Mouse (Mus musculus): ENCODE data around the gene Nfyb. TPM values are rescaled to one million over a fixed set of nuclear protein-coding genes. Genes with fewer than 3 reads are reported as not detected.

Gene Nfyb
- total RNA-seq, 2 experiments from 2014 or later = 31.3 to 34.0 TPM

DNA sequence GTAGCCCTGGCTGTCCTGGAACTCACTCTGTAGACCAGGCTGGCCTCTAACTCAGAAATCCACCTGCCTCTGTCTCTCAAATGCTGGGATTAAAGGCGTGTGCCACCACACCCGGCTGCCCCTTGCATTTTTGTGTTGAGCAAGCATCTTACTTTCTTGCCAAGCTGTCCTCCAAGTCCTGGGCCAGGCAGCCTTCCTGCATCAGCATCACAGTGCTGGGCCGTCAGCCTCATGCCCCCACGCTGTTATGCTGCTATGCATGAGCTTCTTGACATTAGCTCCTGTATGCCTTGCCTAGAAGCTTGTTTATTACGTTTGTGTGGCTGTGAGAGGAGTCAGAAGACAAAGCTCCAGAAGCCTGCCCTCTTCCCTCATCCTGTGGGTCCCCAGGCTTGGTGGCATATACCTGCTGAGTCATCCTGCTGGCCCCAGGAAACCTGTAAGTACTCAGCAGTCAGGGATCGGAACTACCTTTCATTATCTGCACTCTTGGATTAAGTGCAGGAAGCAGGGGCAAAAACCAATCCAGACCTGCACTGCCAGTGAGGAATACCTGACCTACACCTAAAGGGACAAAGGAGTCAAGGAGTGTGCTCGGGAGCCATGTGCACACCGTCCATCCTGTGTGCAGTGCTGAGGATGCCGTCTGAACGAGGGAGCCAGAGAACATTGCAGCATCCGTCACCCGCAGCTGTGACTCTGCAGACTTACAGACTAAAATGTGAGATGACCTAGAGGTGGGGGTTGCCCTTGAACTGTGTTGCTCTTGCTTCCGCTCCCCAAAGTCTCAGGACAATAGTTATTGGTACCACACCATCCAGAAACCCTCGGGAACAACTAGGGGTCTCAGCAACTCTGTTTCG is 16.7 kb downstream of the Nfyb start:
- DNase-seq (ENCODE audit: low spot score in 2 of 2) = no peak

DNA sequence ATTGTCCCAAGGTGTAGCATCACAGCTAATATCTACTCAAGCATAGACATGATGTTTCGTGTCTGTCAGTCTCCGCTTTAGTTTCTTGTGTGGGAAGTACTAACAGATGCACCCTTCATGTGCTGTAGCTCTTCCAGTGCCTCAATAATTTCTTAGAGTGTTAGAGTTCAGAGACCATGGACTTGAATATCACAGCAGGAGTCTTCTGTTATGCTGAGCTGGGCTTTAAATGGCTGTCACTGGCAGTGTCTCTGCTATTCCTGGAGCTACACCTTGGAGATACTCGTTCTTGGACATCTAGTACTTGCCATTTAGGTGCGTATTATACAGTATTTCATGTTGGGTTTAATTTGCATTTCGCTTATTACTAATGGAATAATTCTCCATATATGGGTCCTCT is 18.6 kb downstream of the Nfyb start:
- no peak for DNase-seq (ENCODE audit: low spot score in 2 of 2)

DNA sequence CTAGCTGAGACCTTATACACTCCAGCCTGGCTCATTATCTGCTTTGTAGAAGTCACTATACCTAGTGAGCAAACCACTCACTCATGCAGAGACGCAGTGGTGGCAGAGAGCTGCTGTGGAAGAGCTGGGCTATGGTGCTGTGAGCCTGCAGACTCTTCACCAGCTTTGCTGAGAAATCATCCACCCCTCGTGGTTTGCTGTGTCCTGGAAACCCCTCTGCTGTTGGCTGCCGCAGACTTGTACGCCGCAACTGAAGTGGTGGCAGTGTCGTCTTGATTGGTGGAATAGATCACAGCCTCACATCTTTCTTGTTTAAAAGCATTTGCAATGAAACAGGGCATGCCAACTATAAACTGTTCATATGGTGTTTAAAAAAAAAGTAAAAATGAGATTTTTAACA is 19.6 kb downstream of the Nfyb start:
- DNase-seq (ENCODE audit: low spot score in 2 of 2) = no peak

DNA sequence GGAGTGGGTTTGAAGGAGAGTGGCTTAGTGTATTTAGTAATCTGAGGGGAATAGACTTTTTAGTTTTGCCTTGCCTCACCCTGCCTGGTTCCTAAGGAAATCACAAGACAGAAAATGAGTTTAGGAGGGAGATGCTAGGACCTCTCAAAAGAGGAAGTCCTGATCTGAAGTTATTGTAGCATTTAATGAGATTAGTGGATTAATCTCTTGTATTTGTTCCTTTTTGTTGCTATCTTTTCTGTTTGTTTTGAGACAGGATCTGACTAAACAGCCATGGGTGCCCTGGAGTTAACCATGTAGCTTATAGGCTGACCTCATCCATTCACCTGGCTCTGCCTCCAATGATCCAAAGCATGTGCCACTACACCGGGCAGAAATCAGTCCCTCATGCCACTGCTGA is 21.4 kb downstream of the Nfyb start:
- no peak for DNase-seq (ENCODE audit: low spot score in 2 of 2)

DNA sequence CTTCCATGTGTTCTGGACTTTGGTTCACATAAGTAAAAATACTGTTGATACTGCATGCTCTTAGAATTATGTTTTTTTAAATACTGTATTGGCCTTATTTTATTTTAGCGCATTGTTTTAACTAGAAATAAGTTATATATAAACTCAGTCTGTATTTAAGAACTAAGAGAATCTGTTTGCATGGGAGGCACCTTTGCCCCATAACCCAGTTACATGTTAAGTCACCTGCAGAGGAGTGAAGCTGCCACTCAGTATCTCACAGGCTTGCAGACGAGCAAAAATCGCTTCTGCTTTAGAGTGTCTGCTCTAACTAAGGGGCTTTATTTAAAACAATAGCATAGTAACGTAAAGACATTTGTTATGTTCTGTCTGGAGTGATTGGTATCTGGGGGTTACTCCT is 22.1 kb downstream of the Nfyb start:
- no peak for DNase-seq (ENCODE audit: low spot score in 2 of 2)

DNA sequence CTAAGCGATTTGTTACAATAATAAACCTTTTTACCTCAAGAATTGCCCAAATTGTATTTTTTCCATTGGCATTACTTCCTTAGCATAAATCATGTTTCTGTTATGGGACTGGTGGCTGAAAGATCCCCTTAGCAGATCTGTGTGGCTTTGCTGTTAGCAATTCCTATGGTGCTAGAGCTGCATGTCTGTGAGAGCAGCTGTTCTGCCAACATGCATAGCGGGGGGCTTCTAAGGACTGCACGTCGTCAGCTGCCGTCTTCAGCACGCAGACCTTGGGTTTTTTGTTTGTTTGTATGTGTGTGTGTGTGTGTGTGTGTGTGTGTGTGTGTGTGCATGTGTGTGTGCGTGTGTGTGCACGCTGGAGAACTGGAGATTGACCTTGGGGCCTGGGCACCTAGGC is 22.6 kb downstream of the Nfyb start:
- no peak for DNase-seq (ENCODE audit: low spot score in 2 of 2)

DNA sequence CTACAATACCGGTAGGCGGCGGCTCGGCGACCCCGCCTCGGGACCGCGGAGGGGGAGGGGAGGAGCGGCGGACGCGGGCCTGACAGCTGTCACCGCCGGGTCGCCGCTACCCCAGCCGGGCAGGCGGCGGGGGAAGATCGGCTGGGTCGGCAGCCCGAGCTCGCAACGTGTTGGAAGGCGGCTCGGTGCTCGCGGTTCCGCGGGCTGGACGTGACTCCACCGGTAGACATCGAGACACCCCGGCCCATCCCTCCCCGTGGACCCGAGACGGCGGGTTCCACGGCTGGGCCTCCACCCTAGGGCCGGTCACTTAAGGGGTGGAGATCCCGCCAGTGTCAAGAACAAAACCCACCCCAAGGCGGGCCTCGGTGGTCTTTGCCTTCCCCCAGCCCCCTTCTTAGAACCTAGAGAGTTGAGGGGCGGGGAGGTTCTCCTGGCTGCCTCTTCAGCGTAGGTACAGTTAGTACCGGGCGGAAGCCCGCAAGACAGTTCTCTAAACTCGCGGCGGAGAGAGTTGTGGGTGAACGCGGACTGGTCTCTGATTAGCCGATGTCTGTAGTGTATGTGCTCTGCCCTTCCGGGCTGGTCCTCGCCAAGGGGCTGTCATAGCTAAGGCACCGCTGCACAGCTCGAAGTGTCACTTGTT is 64.5 kb downstream of the Nfyb start:
- peak in 1 of 2 experiments; percentile 14 for DNase-seq (ENCODE audit: low spot score in 2 of 2)

DNA sequence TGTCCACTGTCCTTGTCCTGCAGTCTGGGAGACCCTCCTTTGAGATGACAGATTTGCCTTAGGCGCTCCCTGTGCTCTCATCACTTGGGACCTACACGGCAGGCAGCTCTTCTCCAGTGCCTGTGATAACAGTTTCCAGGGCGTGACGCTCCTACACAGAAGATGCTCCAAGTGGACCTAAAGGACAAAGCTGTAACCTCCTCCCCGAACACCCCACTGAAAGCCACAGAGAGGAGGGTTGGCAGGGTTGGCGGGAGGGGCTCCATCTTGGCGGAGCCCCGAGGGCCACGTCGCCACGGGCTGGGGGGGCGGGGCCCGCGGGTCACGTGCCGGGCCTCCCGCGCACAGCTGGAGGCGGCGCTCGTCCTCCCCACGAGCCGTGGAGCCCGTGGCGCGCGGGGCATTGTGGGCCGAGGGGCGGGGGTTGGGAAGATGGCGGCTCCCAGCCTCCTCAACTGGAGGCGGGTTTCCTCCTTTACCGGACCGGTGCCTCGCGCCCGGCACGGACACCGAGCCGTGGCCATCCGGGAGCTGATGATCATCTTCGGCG is 65.2 kb downstream of the Nfyb start:
- peak; percentile 82 to 89 for DNase-seq (ENCODE audit: low spot score in 2 of 2)

Other genes starting within 250 kb of the Nfyb start
- gene 1190007I07Rik, start 140.9 kb downstream of the Nfyb start, total RNA-seq (2021) = 10 to 100 TPM; 33.5 to 35.8 TPM
- 10 to 100 TPM; 53.0 to 63.8 TPM for gene Tdg, start 134.3 kb downstream of the Nfyb start, total RNA-seq (2021)
- 1 to 10 TPM; 2.5 to 3.2 TPM for gene Glt8d2, start 73.5 kb downstream of the Nfyb start, total RNA-seq (2021)
- gene Hcfc2, start 68.0 kb downstream of the Nfyb start, total RNA-seq (2021) = 10 to 100 TPM; 27.9 to 28.5 TPM
- gene Txnrd1, start 69.8 kb upstream of the Nfyb start, total RNA-seq (2021) = 100 to 1,000 TPM in 1 of 2 experiments, 10 to 100 TPM in 1; 93.9 to 109 TPM
- gene Eid3, start 102.5 kb upstream of the Nfyb start, total RNA-seq (2021) = 1 to 10 TPM; 4.1 to 5.8 TPM
- gene Chst11, start 221.4 kb upstream of the Nfyb start, total RNA-seq (2021) = 10 to 100 TPM; 27.7 to 33.0 TPM